Mouse (Mus musculus): ENCODE measurements around the gene Cnpy4. TPM values are rescaled to one million over a fixed set of nuclear protein-coding genes. Genes with fewer than 3 reads are reported as not detected.

Cnpy4 gene
- polyA plus RNA-seq, 1 experiment, result 1.7 TPM

DNA sequence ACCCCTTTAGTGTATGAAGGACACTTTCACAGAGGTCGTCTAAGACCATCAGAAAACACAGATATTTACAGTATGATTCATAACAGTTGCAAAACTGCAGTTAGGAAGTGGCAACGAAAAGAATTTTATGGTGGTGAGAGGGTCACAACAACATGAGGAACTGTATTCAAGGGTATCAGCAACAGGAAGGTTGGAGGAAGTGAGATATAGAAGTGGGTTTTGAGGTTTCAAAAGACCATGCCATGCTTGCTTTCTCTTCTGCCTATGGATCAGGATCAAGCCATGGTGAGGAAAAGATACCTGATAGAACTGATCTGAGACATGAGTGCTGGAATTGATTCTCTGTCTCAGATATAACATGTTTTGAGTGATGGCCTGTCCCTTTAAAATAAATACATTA, 40.1 kb downstream of the Cnpy4 start:
- Histone ChIP-seq H3K27me3 (ENCODE audit: control insufficient read depth, insufficient read depth, low read length) (no peaks in the 10 kb centered on the region), H3K4me3 (ENCODE audit: control insufficient read depth, low read depth, low read length) (no peak overlapping the region), H3K4me1 (ENCODE audit: control insufficient read depth, insufficient read depth, low read length) (no peaks in the 10 kb centered on the region), H3K27ac (ENCODE audit: control insufficient read depth, insufficient read depth, low read depth, low read length) (no peak overlapping the region), H3K36me3 (ENCODE audit: control insufficient read depth, insufficient read depth, low read length) (no peaks in the 10 kb centered on the region)
- no peak for TF ChIP-seq CTCF (IDR thresholded peaks at IDR 0.05; ENCODE audit: control insufficient read depth, insufficient read depth, insufficient replicate concordance, low read depth, low read length)
- TF ChIP-seq POLR2A (IDR thresholded peaks at IDR 0.05; ENCODE audit: control insufficient read depth, low read depth, low read length), result no peak

DNA sequence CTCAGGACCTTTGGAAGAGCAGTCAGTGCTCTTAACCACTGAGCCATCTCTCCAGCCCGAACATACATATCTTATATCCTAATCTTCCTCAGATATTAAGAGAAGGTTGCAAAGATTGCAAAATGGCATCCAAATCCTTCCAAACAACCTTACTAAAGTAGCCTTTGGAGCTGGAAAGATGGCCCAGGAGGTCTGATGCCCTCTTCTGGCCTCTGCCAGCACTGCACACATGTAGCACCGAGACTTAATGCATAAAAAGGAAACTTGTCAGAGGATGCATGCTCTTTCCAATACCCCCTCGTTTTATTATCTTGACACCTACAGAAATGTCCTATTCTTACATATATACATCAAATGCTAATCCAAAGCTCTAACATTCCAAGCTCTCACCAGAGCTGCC, 40.7 kb downstream of the Cnpy4 start:
- Histone ChIP-seq H3K4me1 (ENCODE audit: control insufficient read depth, insufficient read depth, low read length) (no peaks in the 10 kb centered on the region), H3K4me3 (ENCODE audit: control insufficient read depth, low read depth, low read length) (no peak overlapping the region), H3K36me3 (ENCODE audit: control insufficient read depth, insufficient read depth, low read length) (no peaks in the 10 kb centered on the region), H3K27ac (ENCODE audit: control insufficient read depth, insufficient read depth, low read depth, low read length) (no peak overlapping the region), H3K27me3 (ENCODE audit: control insufficient read depth, insufficient read depth, low read length) (no peaks in the 10 kb centered on the region)
- TF ChIP-seq CTCF (IDR thresholded peaks at IDR 0.05; ENCODE audit: control insufficient read depth, insufficient read depth, insufficient replicate concordance, low read depth, low read length), result no peak; the same call in 1 of the 2 replicates
- TF ChIP-seq POLR2A (IDR thresholded peaks at IDR 0.05; ENCODE audit: control insufficient read depth, low read depth, low read length), result no peak

DNA sequence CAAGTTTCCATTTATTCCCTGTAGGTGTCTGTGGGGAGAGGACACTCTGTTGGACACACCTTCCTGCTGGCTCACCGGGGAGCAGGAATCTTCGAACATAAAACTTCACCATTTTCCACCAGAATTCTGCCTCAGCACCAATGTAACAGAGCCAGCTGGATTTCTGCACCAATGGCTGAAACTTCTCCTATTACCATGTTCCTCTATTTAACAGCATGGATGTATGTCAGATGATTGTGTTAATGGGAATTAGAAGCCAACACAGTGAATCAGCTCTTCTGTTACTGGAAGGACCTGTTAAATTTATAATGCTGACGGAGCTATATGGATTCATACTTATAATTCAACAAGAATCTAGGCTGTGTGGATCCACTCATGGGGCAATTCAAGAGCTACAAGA, 42.2 kb downstream of the Cnpy4 start:
- TF ChIP-seq CTCF (IDR thresholded peaks at IDR 0.05; ENCODE audit: control insufficient read depth, insufficient read depth, insufficient replicate concordance, low read depth, low read length) (no peak), POLR2A (IDR thresholded peaks at IDR 0.05; ENCODE audit: control insufficient read depth, low read depth, low read length) (no peak)
- H3K36me3 ChIP-seq (ENCODE audit: control insufficient read depth, insufficient read depth, low read length), result no peaks in the 10 kb centered on the region
- H3K4me1 ChIP-seq (ENCODE audit: control insufficient read depth, insufficient read depth, low read length), result no peaks in the 10 kb centered on the region
- H3K4me3 ChIP-seq (ENCODE audit: control insufficient read depth, low read depth, low read length), result no peak overlapping the region
- no peak overlapping the region for H3K27ac ChIP-seq (ENCODE audit: control insufficient read depth, insufficient read depth, low read depth, low read length)
- no peaks in the 10 kb centered on the region for H3K27me3 ChIP-seq (ENCODE audit: control insufficient read depth, insufficient read depth, low read length)

DNA sequence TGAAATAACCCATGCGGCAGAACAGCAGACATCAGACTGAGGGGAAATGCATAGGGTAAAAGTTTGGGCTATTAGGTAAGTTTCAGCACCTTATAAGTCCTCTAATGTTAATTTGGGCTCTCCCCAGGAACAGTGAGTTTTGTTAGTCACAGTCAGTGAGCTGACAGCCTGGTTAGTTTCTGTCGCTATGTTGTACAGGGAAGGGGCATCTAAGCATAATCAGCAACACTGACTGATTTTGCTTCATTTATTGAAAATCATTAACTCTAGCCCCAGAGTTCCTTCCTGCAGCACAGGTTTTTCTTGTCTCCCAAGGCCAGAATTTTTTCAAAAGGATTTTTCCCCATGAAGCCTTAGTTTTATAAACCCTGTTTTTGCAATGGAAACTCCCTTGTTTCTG, 46.5 kb downstream of the Cnpy4 start:
- H3K36me3 ChIP-seq (ENCODE audit: control insufficient read depth, insufficient read depth, low read length), result no peaks in the 10 kb centered on the region

DNA sequence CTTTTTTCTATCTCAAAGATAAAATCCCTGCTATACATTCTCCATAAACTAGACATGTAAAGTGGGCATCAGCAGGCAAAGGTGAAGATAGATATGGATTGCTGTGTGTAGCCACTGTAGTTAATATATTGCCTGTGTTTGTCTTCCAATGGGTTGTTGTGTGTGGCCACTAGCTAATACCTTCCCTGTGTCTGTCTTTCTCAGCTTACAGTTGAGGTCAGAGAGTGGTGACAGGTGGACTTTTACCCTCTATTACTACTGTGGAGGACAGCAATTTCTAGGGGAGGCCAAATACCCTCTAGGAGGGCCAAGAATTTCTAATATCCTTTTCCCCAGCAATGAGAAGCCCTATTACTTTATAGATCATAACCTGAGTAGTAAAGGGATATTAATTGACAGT, 46.9 kb downstream of the Cnpy4 start:
- Histone ChIP-seq H3K27ac (ENCODE audit: control insufficient read depth, insufficient read depth, low read depth, low read length) (no peak overlapping the region), H3K36me3 (ENCODE audit: control insufficient read depth, insufficient read depth, low read length) (no peaks in the 10 kb centered on the region), H3K4me1 (ENCODE audit: control insufficient read depth, insufficient read depth, low read length) (no peaks in the 10 kb centered on the region), H3K27me3 (ENCODE audit: control insufficient read depth, insufficient read depth, low read length) (no peaks in the 10 kb centered on the region), H3K4me3 (ENCODE audit: control insufficient read depth, low read depth, low read length) (no peak overlapping the region)
- TF ChIP-seq POLR2A (IDR thresholded peaks at IDR 0.05; ENCODE audit: control insufficient read depth, low read depth, low read length) (no peak), CTCF (IDR thresholded peaks at IDR 0.05; ENCODE audit: control insufficient read depth, insufficient read depth, insufficient replicate concordance, low read depth, low read length) (no peak)

More for the DNA sequence above, 46.5 kb downstream of the Cnpy4 start:
- H3K4me1 ChIP-seq (ENCODE audit: control insufficient read depth, insufficient read depth, low read length), result no peaks in the 10 kb centered on the region
- TF ChIP-seq CTCF (IDR thresholded peaks at IDR 0.05; ENCODE audit: control insufficient read depth, insufficient read depth, insufficient replicate concordance, low read depth, low read length), result no peak
- TF ChIP-seq POLR2A (IDR thresholded peaks at IDR 0.05; ENCODE audit: control insufficient read depth, low read depth, low read length), result no peak
- H3K27ac ChIP-seq (ENCODE audit: control insufficient read depth, insufficient read depth, low read depth, low read length), result no peak overlapping the region
- H3K4me3 ChIP-seq (ENCODE audit: control insufficient read depth, low read depth, low read length), result no peak overlapping the region
- H3K27me3 ChIP-seq (ENCODE audit: control insufficient read depth, insufficient read depth, low read length), result no peaks in the 10 kb centered on the region

DNA sequence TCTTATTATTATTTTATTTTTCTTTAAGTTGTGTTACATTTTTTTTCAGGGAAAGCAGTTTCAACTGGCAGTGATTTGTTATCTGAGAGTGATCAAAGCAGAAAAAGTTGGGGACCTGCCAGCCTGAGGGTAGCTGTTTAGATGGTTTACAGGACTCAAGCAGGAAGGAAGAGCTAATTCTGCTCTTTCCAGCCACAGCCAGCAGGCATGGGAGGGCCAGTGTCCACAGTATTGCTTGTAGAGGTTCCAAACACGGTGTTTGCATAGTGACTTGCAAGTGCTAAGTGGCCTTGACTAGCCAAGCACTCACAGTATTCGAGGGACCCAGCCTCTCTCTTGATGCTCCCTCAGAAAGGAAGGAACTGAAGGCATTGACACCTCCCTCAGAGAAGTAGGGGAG, 54.2 kb downstream of the Cnpy4 start:
- no peaks in the 10 kb centered on the region for H3K4me1 ChIP-seq (ENCODE audit: control insufficient read depth, insufficient read depth, low read length)

More for the DNA sequence above, 54.2 kb downstream of the Cnpy4 start:
- TF ChIP-seq POLR2A (IDR thresholded peaks at IDR 0.05; ENCODE audit: control insufficient read depth, low read depth, low read length) (no peak), CTCF (IDR thresholded peaks at IDR 0.05; ENCODE audit: control insufficient read depth, insufficient read depth, insufficient replicate concordance, low read depth, low read length) (no peak)
- Histone ChIP-seq H3K27ac (ENCODE audit: control insufficient read depth, insufficient read depth, low read depth, low read length) (no peak overlapping the region), H3K4me3 (ENCODE audit: control insufficient read depth, low read depth, low read length) (no peak overlapping the region), H3K36me3 (ENCODE audit: control insufficient read depth, insufficient read depth, low read length) (no peaks in the 10 kb centered on the region), H3K27me3 (ENCODE audit: control insufficient read depth, insufficient read depth, low read length) (no peaks in the 10 kb centered on the region)

Other genes starting within 250 kb of the Cnpy4 start
- 0.02 TPM in 1 of 2 replicates, not detected in the other for gene Gjc3, start 224.4 kb upstream of the Cnpy4 start, polyA plus RNA-seq (2012; rRNA removed)
- 0.12 and 0.51 TPM in 2 replicates for gene Azgp1, start 206.0 kb upstream of the Cnpy4 start, polyA plus RNA-seq (2012; rRNA removed)
- gene Smok3a, start 166.2 kb upstream of the Cnpy4 start, polyA plus RNA-seq (2012; rRNA removed), result 9.6 and 11.7 TPM in 2 replicates
- 13.1 and 13.5 TPM in 2 replicates for gene Smok3b, start 166.1 kb upstream of the Cnpy4 start, polyA plus RNA-seq (2012; rRNA removed)
- gene Smok3c, start 134.3 kb upstream of the Cnpy4 start, polyA plus RNA-seq (2012; rRNA removed), result 9.7 and 10.4 TPM in 2 replicates
- 3.4 and 4.0 TPM in 2 replicates for gene Zkscan1, start 102.4 kb upstream of the Cnpy4 start, polyA plus RNA-seq (2012; rRNA removed)
- gene Zscan21, start 70.6 kb upstream of the Cnpy4 start, polyA plus RNA-seq (2012; rRNA removed), result 51.4 and 58.2 TPM in 2 replicates
- gene Zfp113, start 31.7 kb upstream of the Cnpy4 start, polyA plus RNA-seq (2012; rRNA removed), result 1.8 and 2.2 TPM in 2 replicates
- 148 and 160 TPM in 2 replicates for gene Cops6, start 26.4 kb upstream of the Cnpy4 start, polyA plus RNA-seq (2012; rRNA removed)
- 65.6 and 70.3 TPM in 2 replicates for gene Ap4m1, start 15.5 kb upstream of the Cnpy4 start, polyA plus RNA-seq (2012; rRNA removed)
- gene Mcm7, start 15.1 kb upstream of the Cnpy4 start, polyA plus RNA-seq (2012; rRNA removed), result 93.6 and 96.0 TPM in 2 replicates
- gene Taf6, start within 50 bp of the Cnpy4 start, polyA plus RNA-seq (2012; rRNA removed), result 141 and 154 TPM in 2 replicates
- 5.4 and 6.2 TPM in 2 replicates for gene Mblac1, start 6.8 kb downstream of the Cnpy4 start, polyA plus RNA-seq (2012; rRNA removed)
- gene Nxpe5, start 38.4 kb downstream of the Cnpy4 start, polyA plus RNA-seq (2012; rRNA removed), result 0.14 and 0.19 TPM in 2 replicates
- 23.2 and 28.3 TPM in 2 replicates for gene Lamtor4, start 68.0 kb downstream of the Cnpy4 start, polyA plus RNA-seq (2012; rRNA removed)
- 60.7 and 63.1 TPM in 2 replicates for gene BC037034, start 76.5 kb downstream of the Cnpy4 start, polyA plus RNA-seq (2012; rRNA removed)
- 0.10 TPM in 2 replicates for gene Gal3st4, start 85.4 kb downstream of the Cnpy4 start, polyA plus RNA-seq (2012; rRNA removed)
- not detected in 2 replicates for gene Gm43720, start 92.5 kb downstream of the Cnpy4 start, polyA plus RNA-seq (2012; rRNA removed)
- gene Gpc2, start 92.5 kb downstream of the Cnpy4 start, polyA plus RNA-seq (2012; rRNA removed), result 18.6 and 22.7 TPM in 2 replicates
- gene Stag3, start 92.8 kb downstream of the Cnpy4 start, polyA plus RNA-seq (2012; rRNA removed), result 201 and 224 TPM in 2 replicates
- 1.4 and 1.5 TPM in 2 replicates for gene Pvrig, start 154.5 kb downstream of the Cnpy4 start, polyA plus RNA-seq (2012; rRNA removed)

All from testis, adult 2 months (tissue).